Mouse (Mus musculus) neural tube, embryonic 14.5 days (tissue): ENCODE results near the gene Olfr1415. TPM values are rescaled to one million over a fixed set of nuclear protein-coding genes. Genes with fewer than 3 reads are reported as not detected.

Source experiments
- ATAC-seq: fragments of 200-750 bp; cut with Nextera tagmentation; 2 replicates; pipeline ENCODE4 v1.8.0; 2017; ENCODE audit warnings: low read depth, mild to moderate bottlenecking, moderate TSS enrichment, moderate library complexity
- H3K27ac ChIP-seq: fragments of 300-500 bp; sonication (generic); 2 replicates; pipeline ENCODE4 v1.5.1; 2014; ENCODE audit warnings: low read depth, mild to moderate bottlenecking, control low read depth, low read length, moderate library complexity, mixed read lengths
- H3K27me3 ChIP-seq: fragments of 300-500 bp; sonication (generic); 2 replicates; pipeline ENCODE4 v1.6.1; 2014; ENCODE audit warnings: low read length; ENCODE audit not compliant: control insufficient read depth, insufficient read depth
- H3K36me3 ChIP-seq: fragments of 300-500 bp; sonication (generic); 2 replicates; pipeline ENCODE4 v1.6.1; 2014; ENCODE audit warnings: low read length, mixed read lengths; ENCODE audit not compliant: control insufficient read depth, insufficient read depth
- H3K4me1 ChIP-seq: fragments of 300-500 bp; sonication (generic); 2 replicates; pipeline ENCODE4 v1.6.1; 2014; ENCODE audit warnings: low read length; ENCODE audit not compliant: control insufficient read depth, insufficient read depth
- H3K4me2 ChIP-seq: fragments of 300-500 bp; sonication (generic); 2 replicates; pipeline ENCODE4 v1.6.1; 2014; ENCODE audit warnings: mild to moderate bottlenecking, low read depth, low read length, control low read depth
- H3K4me3 ChIP-seq: fragments of 300-500 bp; sonication (generic); 2 replicates; pipeline ENCODE4 v1.5.1; 2014; ENCODE audit warnings: low read depth, low read length, control low read depth, mixed read lengths
- H3K9ac ChIP-seq: fragments of 300-500 bp; sonication (generic); replicated peaks from 2 replicates; pipeline ENCODE4 v1.6.1; 2014; ENCODE audit warnings: low read depth, mild to moderate bottlenecking, control low read depth, low read length, mixed read lengths
- H3K9me3 ChIP-seq: fragments of 300-500 bp; sonication (generic); 2 replicates; pipeline ENCODE4 v1.6.1; 2016; ENCODE audit warnings: low read length; ENCODE audit not compliant: control insufficient read depth
- WGBS: fragments of 180-500 bp; shearing (Covaris S2); extraction: QIAGEN DNeasy Blood & Tissue Kit; methylation state at CpG from one replicate; pipeline ENCODE4 v1.1.7; 2014; 5-methylcytosine and 5-hydroxymethylcytosine counted together
- polyA plus RNA-seq: library from polyadenylated mRNA; unstranded; fragments of >200 nt; fragmentation: Nextera tagmentation; extraction: Ambion mirVana; gene quantifications from 2 replicates; pipeline ENCODE4 v1.2.1, GENCODE M21; 2014

The Olfr1415 gene
- polyA plus RNA-seq, 1 experiment from 2014 or later = not detected

GRCm38 (mm10) chr1:92474066-92474578, 21.8 kb downstream of the Olfr1415 start:
- peaks cover 3% of the 10 kb centered on the region; the same call in 1 of the 2 replicates for H3K27me3 ChIP-seq
- 0 out of 2 replicates have a peak overlapping the region, but pooled peaks have one; percentile 34 for H3K27ac ChIP-seq
- ATAC-seq = peak; percentile 74
- peaks cover 5% of the 10 kb centered on the region for H3K4me1 ChIP-seq
- no peaks in the 10 kb centered on the region for H3K9me3 ChIP-seq
- H3K36me3 ChIP-seq = peaks cover 15% of the 10 kb centered on the region
- H3K4me2 ChIP-seq = peak overlapping the region; percentile 93
- peak overlapping the region; percentile 85 for H3K4me3 ChIP-seq
- H3K9ac ChIP-seq = peak overlapping the region; percentile 82; the same call in 1 of the 2 replicates
- 3% methylated on average over 10 of the region's 10 CpGs for WGBS

- Histone ChIP-seq H3K4me2 (peak within 1 kb of the TSS; percentile 93), H3K36me3 (peaks cover 20% of the 10 kb centered on the region), H3K27me3 (peaks cover 3% of the 10 kb centered on the region; the same call in 1 of the 2 replicates), H3K4me1 (peaks cover 5% of the 10 kb centered on the region), H3K9me3 (no peaks in the 10 kb centered on the region), H3K4me3 (peak within 1 kb of the TSS; percentile 85), H3K9ac (peak within 1 kb of the TSS; percentile 82), H3K27ac (peak within 1 kb of the TSS; percentile 70; the same call in 1 of the 2 replicates)
- under 1% methylated on average over 67 of the region's 67 CpGs for WGBS
- peak; percentile 94 for ATAC-seq
Measured at GRCm38 (mm10) chr1:92473165-92474041, 22.5 kb downstream of the Olfr1415 start, which contains the start of gene Ndufa10. Ndufa10 (minus strand) TSS chr1:92473860.

DNA sequence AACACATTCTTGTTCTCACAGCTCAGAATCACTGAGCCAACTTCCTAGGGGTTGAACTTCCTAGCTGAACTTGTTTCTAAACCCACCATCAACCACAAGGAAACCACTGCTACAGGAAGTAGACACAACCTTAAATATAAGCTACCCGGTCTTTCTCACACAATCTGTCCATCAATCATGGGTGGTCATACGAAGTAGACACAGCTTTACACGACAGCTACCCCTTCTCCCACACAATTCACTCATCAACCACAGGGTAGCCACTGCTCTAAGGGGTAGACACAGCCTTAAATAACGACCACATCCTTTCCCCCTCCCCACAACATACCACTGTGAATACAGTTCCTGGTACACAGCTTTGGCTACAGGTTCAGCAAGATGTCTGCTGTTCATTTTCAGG, 27.0 kb downstream of the Olfr1415 start:
- H3K4me3 ChIP-seq = no peak overlapping the region
- H3K4me1 ChIP-seq = peaks cover 5% of the 10 kb centered on the region
- no peaks in the 10 kb centered on the region for H3K9me3 ChIP-seq
- H3K4me2 ChIP-seq = no peak overlapping the region
- no peak overlapping the region for H3K9ac ChIP-seq
- H3K27me3 ChIP-seq = peaks cover 3% of the 10 kb centered on the region; the same call in 1 of the 2 replicates
- 92% methylated on average over 4 of the region's 4 CpGs for WGBS
- no peak for ATAC-seq
- peaks cover 47% of the 10 kb centered on the region for H3K36me3 ChIP-seq
- no peak overlapping the region for H3K27ac ChIP-seq

GRCm38 (mm10) chr1:92458416-92458815, 37.5 kb downstream of the Olfr1415 start:
- Histone ChIP-seq H3K4me2 (no peak overlapping the region), H3K4me1 (no peaks in the 10 kb centered on the region), H3K27ac (no peak overlapping the region), H3K9me3 (no peaks in the 10 kb centered on the region), H3K9ac (no peak overlapping the region), H3K27me3 (no peaks in the 10 kb centered on the region), H3K36me3 (peaks cover 57% of the 10 kb centered on the region), H3K4me3 (no peak overlapping the region)
- no peak for ATAC-seq
- WGBS = 91% methylated on average over 6 of the region's 6 CpGs

GRCm38 (mm10) chr1:92457758-92458157, 38.1 kb downstream of the Olfr1415 start:
- Histone ChIP-seq H3K4me1 (no peaks in the 10 kb centered on the region), H3K36me3 (peaks cover 52% of the 10 kb centered on the region), H3K27ac (no peak overlapping the region), H3K9me3 (no peaks in the 10 kb centered on the region), H3K9ac (no peak overlapping the region), H3K4me2 (no peak overlapping the region), H3K27me3 (no peaks in the 10 kb centered on the region), H3K4me3 (no peak overlapping the region)
- ATAC-seq = no peak

- Histone ChIP-seq H3K4me3 (no peak overlapping the region), H3K4me1 (no peaks in the 10 kb centered on the region), H3K4me2 (no peak overlapping the region), H3K27me3 (no peaks in the 10 kb centered on the region), H3K36me3 (peaks cover 50% of the 10 kb centered on the region), H3K9ac (no peak overlapping the region), H3K27ac (no peak overlapping the region), H3K9me3 (no peaks in the 10 kb centered on the region)
- ATAC-seq = no peak
- WGBS = 79% methylated on average over 8 of the region's 8 CpGs
Measured at GRCm38 (mm10) chr1:92453751-92454445, 42.0 kb downstream of the Olfr1415 start.

- Histone ChIP-seq H3K4me1 (no peaks in the 10 kb centered on the region), H3K27me3 (no peaks in the 10 kb centered on the region), H3K9ac (no peak overlapping the region), H3K36me3 (peaks cover 52% of the 10 kb centered on the region), H3K4me2 (no peak overlapping the region), H3K9me3 (no peaks in the 10 kb centered on the region), H3K4me3 (no peak overlapping the region), H3K27ac (no peak overlapping the region)
- no peak for ATAC-seq
- WGBS = 89% methylated on average over 3 of the region's 3 CpGs
Measured at GRCm38 (mm10) chr1:92448293-92448692, 47.6 kb downstream of the Olfr1415 start.

- H3K9me3 ChIP-seq = no peaks in the 10 kb centered on the region
- H3K9ac ChIP-seq = no peak overlapping the region
- no peaks in the 10 kb centered on the region for H3K27me3 ChIP-seq
- no peak for ATAC-seq
- 90% methylated on average over 6 of the region's 6 CpGs for WGBS
- peaks cover 3% of the 10 kb centered on the region; the same call in 1 of the 2 replicates for H3K4me1 ChIP-seq
- H3K36me3 ChIP-seq = peaks cover 35% of the 10 kb centered on the region
- no peak overlapping the region for H3K27ac ChIP-seq
- no peak overlapping the region for H3K4me3 ChIP-seq
- no peak overlapping the region for H3K4me2 ChIP-seq
Measured at GRCm38 (mm10) chr1:92441453-92442063, 54.3 kb downstream of the Olfr1415 start.
